Mouse (Mus musculus) left cerebral cortex, postnatal 4 days (tissue): ENCODE data around the gene Sec16a. TPM values are rescaled to one million over a fixed set of nuclear protein-coding genes. Genes with fewer than 3 reads are reported as not detected.
"Not testable (repeated sequence)": the region's sequence is repeated elsewhere in the genome, so short reads cannot be mapped to it uniquely, and the experiment has no call there.

Experiments
- DNase-seq: peaks from one replicate; pipeline ENCODE4 v3.0.0-alpha.2; 2022
- intact Hi-C: fragments of 180-260 bp; cut with DNase I; formaldehyde crosslinking; loops from one replicate; pipeline ENCODE4 v1.15.1; 2025
- microRNA-seq: library from miRNA; unstranded; fragments of <30 nt; microRNA quantifications from one replicate; pipeline ENCODE4 v1.2.0, GENCODE M21; 2022
- total RNA-seq, 2 experiments: library from RNA; stranded (reverse); gene quantifications; 2 replicates each; pipeline ENCODE4 v1.2.3; 2021

Gene Sec16a
- total RNA-seq, 2 experiments from 2014 or later, result 52.3 to 52.6 TPM

DNA sequence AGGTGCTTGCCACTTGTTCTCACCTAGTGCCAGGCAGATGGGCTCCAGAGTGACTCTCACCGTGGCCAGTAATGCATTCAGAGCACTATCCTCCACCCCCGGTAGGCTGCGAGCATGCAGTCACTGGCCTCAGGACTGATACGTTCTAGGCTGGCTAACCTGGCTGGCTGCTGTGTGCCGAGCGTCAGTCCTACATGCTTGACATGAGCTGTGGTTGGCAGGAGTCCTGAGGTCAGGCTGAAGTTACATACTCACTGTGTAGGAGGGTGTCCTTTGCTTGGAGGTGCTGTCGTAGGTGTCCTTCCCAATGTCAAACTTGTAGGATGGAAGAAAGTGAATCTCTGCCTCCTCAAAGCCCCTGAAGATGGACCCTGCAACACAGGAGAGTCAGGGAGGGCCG, 46.0 kb downstream of the Sec16a start:
- DNase-seq, result no peak
- intact Hi-C loops, result no loop called here

DNA sequence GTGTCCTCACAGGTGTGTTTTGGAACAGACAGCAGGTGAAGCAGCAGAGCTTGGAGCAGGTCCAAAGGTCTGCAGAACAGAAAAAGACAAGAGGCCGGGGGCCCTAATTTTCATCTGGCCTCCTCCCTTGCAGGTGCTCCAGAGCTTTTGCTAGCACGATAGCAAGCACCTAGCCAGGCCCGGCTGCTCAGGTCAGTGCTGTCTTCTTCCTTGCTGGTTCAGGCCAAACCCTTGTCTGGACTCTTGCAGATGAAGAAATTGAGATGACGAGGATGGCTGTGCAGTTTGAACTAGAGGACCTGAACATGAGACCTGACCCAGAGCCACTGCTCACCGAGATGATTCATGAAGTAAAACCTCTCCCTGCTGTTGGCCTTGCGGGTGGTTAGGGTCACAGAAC, 53.4 kb downstream of the Sec16a start:
- intact Hi-C loops, result no loop called here
- no peak for DNase-seq

- no peak for DNase-seq
- intact Hi-C loops, result no loop called here
Measured at GRCm38 (mm10) chr2:26390954-26391353, 54.1 kb downstream of the Sec16a start.

- DNase-seq, result peak; percentile 88
- intact Hi-C loops, result no loop called here
Measured at GRCm38 (mm10) chr2:26389154-26389690, 55.8 kb downstream of the Sec16a start, which contains the start of the genes Entr1 and Pmpca. Gene Entr1 (minus strand): TSS chr2:26389316. Gene Pmpca (plus strand): TSS chr2:26389339.

DNA sequence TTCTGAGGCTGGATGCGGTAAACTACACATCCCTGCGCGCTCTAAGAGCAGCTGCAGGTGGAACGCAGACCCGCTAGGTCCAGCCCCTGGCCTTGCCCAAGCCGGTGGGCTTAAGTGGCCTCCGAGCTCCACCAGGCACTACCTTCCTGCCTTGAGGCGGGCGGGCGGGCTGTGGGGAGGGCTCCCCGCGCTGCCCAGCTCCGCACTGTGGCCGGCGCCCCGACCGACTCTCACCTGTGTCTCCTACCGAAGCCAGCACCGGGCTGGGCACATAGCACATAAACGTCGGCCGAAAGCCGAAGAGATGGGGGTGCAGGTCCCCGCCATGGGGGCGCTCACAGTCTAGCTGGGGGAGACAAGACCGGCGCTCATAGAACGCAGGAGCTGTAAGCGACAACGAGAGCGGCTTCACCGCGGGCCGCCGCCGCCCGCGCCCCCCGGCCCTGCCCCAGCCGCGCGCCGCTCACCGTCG, 56.3 kb downstream of the Sec16a start:
- intact Hi-C loops, result no loop called here
- DNase-seq, result no peak

DNA sequence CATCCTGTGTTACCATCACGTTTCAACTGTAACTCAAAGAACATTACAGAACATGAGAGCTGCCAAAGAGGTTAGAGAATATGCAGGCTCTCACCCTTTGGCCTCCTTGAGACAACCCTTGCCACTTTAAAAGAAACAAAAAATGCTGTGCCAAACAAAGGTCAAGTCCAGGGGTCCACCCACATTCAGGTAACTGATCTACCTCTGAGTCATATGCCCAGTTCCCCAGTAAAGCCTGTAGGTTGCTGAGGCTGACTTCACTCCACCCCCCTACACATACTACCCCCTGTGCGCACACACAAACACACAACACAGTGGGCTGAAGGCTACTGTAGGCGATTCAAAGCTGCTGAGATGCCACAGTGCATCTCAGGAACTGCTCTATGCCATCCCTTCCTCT, 57.3 kb downstream of the Sec16a start:
- no peak for DNase-seq
- intact Hi-C loops, result no loop called here

DNA sequence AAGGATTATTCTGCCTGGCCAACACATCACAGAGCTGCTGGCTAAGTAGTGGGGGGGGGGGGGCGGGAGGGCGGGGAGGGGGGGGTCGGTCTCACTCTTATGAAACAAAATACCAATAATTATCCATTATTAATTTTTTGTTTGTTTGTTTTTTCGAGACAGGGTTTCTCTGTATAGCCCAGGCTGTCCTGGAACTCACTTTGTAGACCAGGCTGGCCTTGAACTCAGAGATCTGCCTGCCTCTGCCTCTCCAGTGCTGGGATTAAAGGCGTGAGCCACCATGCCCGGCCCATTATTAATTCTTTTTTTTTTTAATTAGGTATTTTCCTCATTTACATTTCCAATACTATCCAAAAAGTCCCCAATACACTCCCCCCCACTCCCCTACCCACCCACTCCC, 64.1 kb downstream of the Sec16a start:
- DNase-seq, intact Hi-C loops: not testable (repeated sequence)

DNA sequence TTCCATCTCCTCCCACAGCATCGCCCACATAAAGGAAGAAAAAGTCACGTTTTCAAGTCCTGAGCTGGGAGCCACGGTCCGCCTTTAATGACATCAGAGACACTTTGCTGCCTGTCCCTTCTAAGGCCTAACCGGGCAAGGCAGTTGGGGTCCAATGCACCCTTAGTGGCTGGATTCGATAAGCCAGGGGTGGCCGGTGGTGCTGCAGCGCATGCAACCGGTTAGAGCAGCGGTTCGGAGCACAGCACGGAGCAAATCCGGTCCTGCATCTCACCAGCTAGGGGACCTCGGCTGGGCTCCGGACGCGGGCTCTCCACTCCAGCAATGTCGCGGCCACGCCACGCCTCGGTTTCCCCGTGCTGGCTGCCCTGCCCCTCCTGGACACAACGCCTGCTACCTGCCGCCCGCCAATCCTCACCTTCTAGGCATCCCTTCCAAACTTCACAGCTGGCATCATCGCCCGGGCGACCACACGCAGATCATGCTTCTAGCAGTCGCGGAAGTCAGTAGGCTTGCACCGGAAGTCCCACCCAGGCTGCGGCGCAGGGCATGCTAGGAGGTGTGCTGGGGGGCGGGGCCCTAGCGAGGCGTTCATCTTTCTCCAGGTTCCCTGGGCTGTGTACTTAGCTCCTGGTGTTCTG, 64.8 kb downstream of the Sec16a start, which contains the start of gene Snapc4:
Gene Snapc4, minus strand, starts transcription at position 523 of the 641 bp plus-strand sequence.
- intact Hi-C loops, result no loop called here
- DNase-seq, result peak; percentile 84

- intact Hi-C loops, result loop anchor here (10.0 kb wide), 1 partner anchor 52 kb away; no protein-coding TSS in a partner anchor
- DNase-seq, result no peak
Measured at GRCm38 (mm10) chr2:26372396-26372795, 72.6 kb downstream of the Sec16a start.

DNA sequence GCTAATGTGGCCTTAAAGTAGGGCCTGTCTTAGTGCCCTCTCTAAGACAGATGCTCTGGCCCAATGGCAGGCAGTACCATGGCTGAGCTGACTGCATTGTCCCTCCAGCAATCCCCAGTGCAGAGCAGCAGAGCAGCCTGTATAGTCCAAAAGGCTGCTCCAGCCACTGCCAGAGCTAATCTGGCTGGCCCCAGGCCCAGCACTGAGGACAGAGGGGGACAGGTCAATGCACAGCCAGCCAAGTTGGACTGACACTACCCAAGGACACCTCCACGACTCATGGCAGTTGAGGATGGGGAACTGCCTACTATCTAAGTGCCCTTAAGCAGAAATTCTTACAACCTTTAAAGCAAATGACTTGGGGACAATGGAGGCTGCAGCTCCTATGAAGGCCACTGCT, 76.4 kb downstream of the Sec16a start:
- DNase-seq, result no peak
- intact Hi-C loops, result no loop called here

DNA sequence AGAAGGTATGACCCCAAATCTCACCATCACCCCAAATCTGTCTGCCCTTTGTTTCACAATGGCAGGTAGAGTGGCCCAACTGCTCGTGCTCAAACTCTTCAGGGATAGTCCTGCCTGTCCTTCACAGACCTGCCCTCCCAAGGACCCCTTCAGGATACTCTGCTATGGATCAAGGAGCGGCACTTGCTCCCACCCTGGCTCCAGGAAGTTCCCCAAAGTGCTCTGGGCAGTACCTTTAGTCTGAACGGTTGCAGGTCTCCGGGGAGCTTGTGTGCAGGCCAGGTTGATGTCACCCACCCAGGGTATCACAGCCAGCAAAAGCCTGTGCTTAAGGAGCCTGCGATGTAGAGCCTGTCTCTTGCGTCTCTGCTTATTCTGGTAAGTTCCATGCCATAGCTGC, 77.1 kb downstream of the Sec16a start:
- intact Hi-C loops, result no loop called here

DNA sequence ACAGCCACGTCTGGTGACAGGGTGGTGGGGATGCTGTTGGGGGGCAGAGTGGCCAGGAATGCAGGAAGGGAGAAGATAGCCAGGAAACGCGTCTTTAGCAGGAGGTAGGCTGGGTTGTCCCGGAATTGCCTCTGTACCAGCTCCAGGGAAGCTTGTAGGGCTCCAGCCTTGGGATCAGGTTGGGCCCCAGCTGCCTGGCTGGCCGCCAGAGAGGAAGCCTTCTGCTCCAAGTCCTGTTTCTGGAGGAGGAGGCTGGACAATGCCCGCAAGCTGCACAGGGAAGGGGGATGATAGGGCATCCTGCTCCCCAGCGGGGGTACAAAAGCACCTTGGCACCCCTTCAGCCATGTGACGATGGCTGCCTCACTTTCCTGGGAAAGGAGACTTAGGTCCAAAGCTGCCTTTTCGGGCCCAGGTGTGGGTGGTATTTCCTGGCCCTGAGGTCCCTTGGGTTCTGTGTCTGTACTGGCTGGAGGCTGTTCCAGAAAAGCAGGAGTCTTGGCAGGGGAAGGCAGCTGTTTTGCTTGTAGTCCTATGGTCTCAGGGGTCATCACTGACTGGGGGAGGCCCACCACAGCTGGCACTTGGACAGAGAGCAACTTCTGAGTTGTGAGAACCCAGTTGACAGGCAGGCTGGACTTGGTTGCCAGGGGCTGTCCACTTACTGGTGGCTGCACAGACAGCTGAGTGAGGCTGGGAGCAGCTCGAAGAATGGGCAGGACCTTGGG, 80.1 kb downstream of the Sec16a start:
- intact Hi-C loops, result no loop called here
- DNase-seq, result peak; percentile 75

More for the DNA sequence above, 77.1 kb downstream of the Sec16a start:
- no peak for DNase-seq

DNA sequence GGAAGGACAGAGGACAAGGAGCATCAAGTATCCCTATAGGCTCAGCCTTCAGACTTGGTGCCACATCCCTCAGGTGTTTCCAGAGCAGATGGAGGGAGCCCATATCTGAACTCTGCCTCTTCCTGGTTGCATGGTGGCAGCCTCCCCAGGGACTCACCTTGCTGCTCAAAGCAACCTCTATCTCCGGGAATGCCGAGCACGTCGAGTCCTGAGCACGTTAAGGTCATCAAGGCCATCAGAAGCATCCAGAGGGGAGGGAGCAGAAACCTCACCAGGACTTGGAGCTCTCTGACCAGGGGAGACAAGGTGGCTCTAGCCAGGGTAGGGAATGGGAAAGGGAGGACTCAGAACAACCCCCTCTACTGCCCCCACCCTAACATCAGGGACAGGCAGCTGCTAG, 81.5 kb downstream of the Sec16a start:
- DNase-seq, result no peak
- intact Hi-C loops, result no loop called here

DNA sequence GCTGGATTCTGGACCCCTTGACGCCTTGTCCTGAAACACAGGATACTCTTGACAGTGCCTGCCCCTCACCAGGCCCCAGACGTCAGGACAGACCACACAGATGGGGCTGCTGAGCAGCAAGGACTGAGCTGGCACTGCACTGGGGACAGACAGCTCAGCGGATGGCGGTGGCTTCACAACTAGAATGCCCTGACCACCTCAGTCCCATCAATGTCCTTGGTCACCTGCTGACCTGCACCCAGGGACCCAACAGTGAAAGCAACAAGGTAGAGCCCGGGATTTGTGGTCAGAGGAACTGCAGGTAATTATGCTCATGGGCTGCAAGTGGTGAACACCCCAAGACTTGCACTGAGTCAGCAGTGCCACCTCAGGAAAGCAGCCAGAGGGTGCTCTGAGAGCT, 82.0 kb downstream of the Sec16a start:
- no peak for DNase-seq
- intact Hi-C loops, result no loop called here

DNA sequence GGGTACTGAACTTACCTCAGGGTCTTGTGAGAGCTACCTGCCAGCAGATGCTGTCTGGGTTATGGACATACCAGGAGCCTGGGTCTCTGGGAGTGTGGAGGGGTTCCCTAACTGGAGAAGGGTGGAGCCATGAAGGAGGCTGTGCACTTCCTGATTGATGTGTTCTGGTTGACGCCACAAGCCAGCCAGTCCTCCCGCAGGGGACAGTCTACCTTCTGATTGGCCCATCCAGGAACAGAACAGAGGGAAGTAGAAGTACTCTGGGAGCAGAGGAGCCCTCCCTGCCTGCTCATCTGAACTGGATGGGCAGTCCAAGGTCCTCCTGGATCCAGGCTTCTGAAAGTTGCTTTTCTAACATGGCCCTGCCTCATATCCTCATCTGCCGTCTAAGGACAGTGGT, 84.2 kb downstream of the Sec16a start, which contains the start of gene Card9:
Gene Card9, minus strand, starts transcription at position 147 of the 400 bp plus-strand sequence.
- intact Hi-C loops, result no loop called here
- DNase-seq, result no peak

DNA sequence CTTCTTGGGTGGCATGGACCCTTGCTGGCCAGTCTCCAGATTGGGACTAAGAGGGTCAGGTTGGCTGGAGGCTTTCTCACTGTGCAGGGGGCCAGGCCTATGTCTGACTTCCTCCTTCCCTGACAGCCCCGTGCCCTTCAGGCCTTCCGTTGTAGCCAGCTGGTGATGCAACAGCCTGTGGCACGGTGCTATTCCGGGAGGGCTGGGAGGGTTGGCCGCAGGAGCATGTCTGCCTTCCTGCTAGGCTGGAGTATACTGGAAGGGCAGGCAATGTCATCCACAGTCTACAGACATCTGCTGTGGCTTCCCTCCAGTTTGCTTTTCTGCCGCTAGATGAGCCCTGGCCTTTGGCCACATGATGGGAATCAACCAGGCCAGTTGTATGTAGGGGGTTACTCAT, 85.0 kb downstream of the Sec16a start:
- intact Hi-C loops, result no loop called here
- peak; percentile 73 for DNase-seq

Small RNA genes lying within 50 kb of the gene (microRNA-seq; reads per million reads assigned to microRNA genes)
- 1.5 reads per million for gene Mir6996

Other genes starting within 250 kb of the Sec16a start
- not detected for gene Lhx3, start 236.9 kb downstream of the Sec16a start, total RNA-seq
- gene Qsox2, start 207.7 kb downstream of the Sec16a start, total RNA-seq, result 10 to 100 TPM; 15.8 to 17.2 TPM
- gene Ccdc187, start 150.7 kb downstream of the Sec16a start, total RNA-seq, result 1 to 10 TPM; 1.9 TPM
- 100 to 1,000 TPM; 179 to 190 TPM for gene Gpsm1, start 129.7 kb downstream of the Sec16a start, total RNA-seq
- gene Dnlz, start 93.1 kb downstream of the Sec16a start, total RNA-seq, result 10 to 100 TPM; 23.3 to 25.8 TPM
- gene Card9, start 84.3 kb downstream of the Sec16a start, total RNA-seq, result 1 to 10 TPM; 1.1 to 1.4 TPM
- 100 to 1,000 TPM in 1 of 2 experiments, 10 to 100 TPM in 1; 86.5 to 101 TPM for gene Snapc4, start 64.6 kb downstream of the Sec16a start, total RNA-seq
- 100 to 1,000 TPM; 186 to 187 TPM for gene Entr1, start 55.9 kb downstream of the Sec16a start, total RNA-seq
- gene Pmpca, start 55.9 kb downstream of the Sec16a start, total RNA-seq, result 10 to 100 TPM; 93.6 to 98.6 TPM
- 10 to 100 TPM; 22.5 to 27.1 TPM for gene Inpp5e, start 36.0 kb downstream of the Sec16a start, total RNA-seq
- gene Notch1, start 71.4 kb upstream of the Sec16a start, total RNA-seq, result 10 to 100 TPM; 39.5 to 42.1 TPM
- 10 to 100 TPM; 73.0 to 78.3 TPM for gene Egfl7, start 134.8 kb upstream of the Sec16a start, total RNA-seq
- not detected for gene Gm20532, start 141.4 kb upstream of the Sec16a start, total RNA-seq
- gene Agpat2, start 159.2 kb upstream of the Sec16a start, total RNA-seq, result 1 to 10 TPM; 2.8 to 3.9 TPM
- gene Fam69b, start 183.2 kb upstream of the Sec16a start, total RNA-seq, result 10 to 100 TPM; 81.8 to 85.1 TPM
- gene Lcn4, start 226.1 kb upstream of the Sec16a start, total RNA-seq, result not detected